Mouse (Mus musculus): ENCODE data around the gene Rab7b. TPM values are rescaled to one million over a fixed set of nuclear protein-coding genes. Genes with fewer than 3 reads are reported as not detected.

Gene Rab7b
- polyA plus RNA-seq, 2 experiments from 2014 or later, result not detected

GRCm38 (mm10) chr1:131739481-131740160 is 51.1 kb downstream of the Rab7b start:
- ATAC-seq, result no peak

- ATAC-seq, result no peak
These were observed 55.5 kb downstream of the Rab7b start, which contains the start of gene Slc26a9 for GRCm38 (mm10) chr1:131743868-131744464. Slc26a9 (plus strand) TSS chr1:131744022.

GRCm38 (mm10) chr1:131745391-131745790 is 56.9 kb downstream of the Rab7b start:
- ATAC-seq, result no peak

- no peak for ATAC-seq
These were observed 59.3 kb downstream of the Rab7b start for GRCm38 (mm10) chr1:131747761-131748160.

GRCm38 (mm10) chr1:131748636-131749035 is 60.1 kb downstream of the Rab7b start:
- ATAC-seq, result no peak

GRCm38 (mm10) chr1:131749706-131750545 is 61.4 kb downstream of the Rab7b start:
- no peak for ATAC-seq

GRCm38 (mm10) chr1:131751181-131751890 is 62.8 kb downstream of the Rab7b start:
- no peak for ATAC-seq

- ATAC-seq, result no peak
These were observed 63.4 kb downstream of the Rab7b start for GRCm38 (mm10) chr1:131751891-131752311.

- ATAC-seq, result no peak
These were observed 65.8 kb downstream of the Rab7b start for GRCm38 (mm10) chr1:131754212-131754829.

GRCm38 (mm10) chr1:131754916-131755315 is 66.4 kb downstream of the Rab7b start:
- ATAC-seq, result no peak

GRCm38 (mm10) chr1:131757211-131757610 is 68.7 kb downstream of the Rab7b start:
- ATAC-seq, result no peak

GRCm38 (mm10) chr1:131758796-131759195 is 70.3 kb downstream of the Rab7b start:
- ATAC-seq, result no peak

GRCm38 (mm10) chr1:131759667-131760427 is 71.4 kb downstream of the Rab7b start:
- no peak for ATAC-seq

GRCm38 (mm10) chr1:131760428-131760820 is 71.9 kb downstream of the Rab7b start:
- no peak for ATAC-seq

- ATAC-seq, result no peak
These were observed 72.8 kb downstream of the Rab7b start for GRCm38 (mm10) chr1:131761079-131761831.

GRCm38 (mm10) chr1:131763683-131764082 is 75.2 kb downstream of the Rab7b start:
- ATAC-seq, result no peak

- ATAC-seq, result no peak
These were observed 76.3 kb downstream of the Rab7b start for GRCm38 (mm10) chr1:131764581-131765338.
